Mouse (Mus musculus) forebrain, embryonic 11.5 days (tissue): ENCODE data around the gene Ppard. TPM values are rescaled to one million over a fixed set of nuclear protein-coding genes. Genes with fewer than 3 reads are reported as not detected.

Experiments
- ATAC-seq: fragments of 200-750 bp; cut with Nextera tagmentation; replicated peaks from 2 replicates; pipeline ENCODE4 v1.8.0; 2017; ENCODE audit warnings: moderate TSS enrichment; ENCODE audit not compliant: low FRiP score
- DNase-seq: peaks from one replicate; pipeline ENCODE4 v3.0.0-alpha.2; 2017; ENCODE audit warnings: low spot score
- H3K27ac ChIP-seq: fragments of 300-500 bp; sonication (generic); 2 replicates; pipeline ENCODE4 v1.5.1; 2014; ENCODE audit warnings: low read depth, low read length
- H3K27me3 ChIP-seq: fragments of 300-500 bp; sonication (generic); 2 replicates; pipeline ENCODE4 v1.6.1; 2014; ENCODE audit warnings: mild to moderate bottlenecking, low read length, mixed read lengths; ENCODE audit not compliant: control insufficient read depth, insufficient read depth
- H3K36me3 ChIP-seq: fragments of 300-500 bp; sonication (generic); 2 replicates; pipeline ENCODE4 v1.6.1; 2014; ENCODE audit warnings: mild to moderate bottlenecking, low read length, moderate library complexity, mixed read lengths; ENCODE audit not compliant: control insufficient read depth, insufficient read depth
- H3K4me1 ChIP-seq: fragments of 300-500 bp; sonication (generic); replicated peaks from 2 replicates; pipeline ENCODE4 v1.6.1; 2014; ENCODE audit warnings: low read length, mixed read lengths; ENCODE audit not compliant: control insufficient read depth, insufficient read depth
- H3K4me2 ChIP-seq: fragments of 300-500 bp; sonication (generic); 2 replicates; pipeline ENCODE4 v1.6.1; 2014; ENCODE audit warnings: low read depth, mild to moderate bottlenecking, low read length, moderate library complexity, mixed read lengths; ENCODE audit not compliant: severe bottlenecking
- H3K4me3 ChIP-seq: fragments of 300-500 bp; sonication (generic); 2 replicates; pipeline ENCODE4 v1.5.1; 2014; ENCODE audit warnings: low read depth, low read length
- H3K9ac ChIP-seq: fragments of 300-500 bp; sonication (generic); 2 replicates; pipeline ENCODE4 v1.6.1; 2014; ENCODE audit warnings: low read length
- H3K9me3 ChIP-seq: fragments of 300-500 bp; sonication (generic); 2 replicates; pipeline ENCODE4 v1.6.1; 2016; ENCODE audit warnings: low read length, mixed read lengths; ENCODE audit not compliant: control insufficient read depth
- WGBS: fragments of 180-500 bp; shearing (Covaris S2); extraction: QIAGEN DNeasy Blood & Tissue Kit; methylation state at CpG from one replicate; pipeline ENCODE4 v1.1.7; 2014; 5-methylcytosine and 5-hydroxymethylcytosine counted together
- polyA plus RNA-seq: library from polyadenylated mRNA; unstranded; fragments of >200 nt; fragmentation: Nextera tagmentation; extraction: Ambion mirVana; gene quantifications from 2 replicates; pipeline ENCODE4 v1.2.1, GENCODE M21; 2014

Ppard gene
- polyA plus RNA-seq, 1 experiment from 2014 or later = 1.4 TPM

DNA sequence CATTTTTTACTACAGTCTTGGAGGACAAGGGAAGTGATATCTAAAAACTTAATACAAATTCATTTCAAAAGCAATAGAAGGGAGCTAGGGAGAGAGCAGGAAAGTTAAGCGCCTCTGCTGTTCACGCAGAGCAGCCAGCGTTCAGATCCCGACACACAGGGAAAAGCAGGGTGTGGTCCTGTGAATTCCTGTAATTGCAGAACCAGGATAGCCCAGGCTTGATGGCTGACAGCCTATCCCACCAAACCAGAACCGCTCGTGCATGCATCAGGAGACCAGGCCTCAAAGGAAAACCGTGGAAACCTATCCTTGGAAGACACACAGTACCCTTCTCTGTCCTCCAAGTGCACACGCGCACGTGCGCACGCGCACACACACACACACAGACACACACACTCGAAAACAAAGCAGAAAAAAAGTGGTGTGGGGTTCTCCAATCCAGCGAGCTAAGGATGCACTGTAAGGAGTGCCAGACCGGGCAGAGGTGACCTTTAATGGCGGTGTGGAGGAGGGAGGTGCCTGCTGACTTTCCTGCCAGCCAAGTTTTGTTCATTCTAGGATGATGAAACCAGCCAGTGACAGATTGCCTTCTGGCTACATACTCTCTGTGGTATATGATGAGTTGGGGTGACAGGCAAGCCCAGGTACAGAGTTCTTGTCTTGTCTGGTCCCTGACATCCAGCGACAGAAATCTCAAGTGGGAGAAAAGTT lies 1.3 kb upstream of the Ppard start:
- no peaks in the 10 kb centered on the region for H3K27me3 ChIP-seq
- 85% methylated on average over 18 of the region's 18 CpGs for WGBS
- ATAC-seq = no peak
- no peaks in the 10 kb centered on the region for H3K9me3 ChIP-seq
- DNase-seq = no peak
- H3K36me3 ChIP-seq = no peaks in the 10 kb centered on the region
- H3K4me2 ChIP-seq = no peak overlapping the region
- H3K9ac ChIP-seq = no peak overlapping the region
- H3K4me3 ChIP-seq = no peak overlapping the region
- no peaks in the 10 kb centered on the region; the same call in 1 of the 2 replicates for H3K4me1 ChIP-seq
- H3K27ac ChIP-seq = no peak overlapping the region

DNA sequence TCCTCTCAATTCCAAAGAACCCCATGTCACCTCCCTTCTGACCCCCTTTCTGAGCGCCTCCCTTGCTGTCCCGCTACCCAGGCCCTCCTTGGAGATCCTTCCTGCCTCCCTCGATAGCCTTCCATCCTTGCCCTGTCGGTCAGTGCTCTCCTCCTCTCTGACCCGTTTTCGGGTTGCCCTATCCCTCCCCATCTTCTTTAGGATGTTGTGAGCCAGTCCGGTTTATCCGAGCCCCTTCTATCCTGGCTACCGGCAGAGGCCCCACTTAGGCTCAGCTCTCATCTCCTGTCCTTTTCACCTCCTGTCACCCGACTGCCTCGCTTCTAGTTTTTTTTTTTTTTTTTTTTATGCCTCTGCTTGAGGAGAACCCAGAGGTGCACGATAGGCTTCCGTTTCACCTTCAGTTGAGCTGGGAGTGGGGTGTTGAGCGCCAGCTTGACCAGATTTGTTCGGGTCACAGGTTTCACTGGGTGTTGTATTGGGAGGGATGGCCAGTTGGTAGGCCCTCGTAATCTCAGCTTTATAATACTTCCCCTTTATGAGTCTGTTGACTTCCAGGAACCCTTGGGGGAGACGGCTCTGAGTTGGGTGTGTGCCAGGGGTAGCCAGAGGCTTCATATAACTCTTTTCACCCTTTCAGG lies 711 bp downstream of the Ppard start:
- no peak for DNase-seq
- Histone ChIP-seq H3K27me3 (no peaks in the 10 kb centered on the region), H3K9ac (peak overlapping the region; percentile 77), H3K4me1 (no peaks in the 10 kb centered on the region; the same call in 1 of the 2 replicates), H3K36me3 (no peaks in the 10 kb centered on the region), H3K4me2 (peak overlapping the region; percentile 62), H3K27ac (no peak overlapping the region), H3K4me3 (peak overlapping the region; percentile 69), H3K9me3 (no peaks in the 10 kb centered on the region)
- WGBS = 5% methylated on average over 17 of the region's 17 CpGs
- no peak for ATAC-seq

DNA sequence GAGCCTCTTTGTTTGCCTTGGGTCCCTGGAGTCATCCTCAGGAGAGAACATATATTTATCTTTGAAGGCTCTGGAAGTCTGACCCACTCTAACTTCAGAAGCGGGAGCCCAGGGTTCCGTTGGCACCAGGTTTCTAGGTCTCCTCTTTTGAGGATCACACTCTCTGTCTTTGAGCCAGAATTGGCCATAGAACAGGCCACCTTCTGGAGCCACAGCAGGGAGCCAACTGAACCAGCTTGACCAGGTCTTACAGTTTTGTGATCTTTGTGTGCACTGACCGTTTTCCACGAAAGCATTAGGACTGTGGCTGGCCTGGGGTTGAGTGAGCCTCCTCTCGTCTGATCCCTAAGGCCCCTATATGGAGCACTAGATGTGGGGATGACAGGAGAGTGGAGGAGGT lies 2.1 kb downstream of the Ppard start:
- Histone ChIP-seq H3K9me3 (no peaks in the 10 kb centered on the region), H3K27ac (no peak overlapping the region), H3K27me3 (no peaks in the 10 kb centered on the region), H3K9ac (no peak overlapping the region), H3K4me1 (no peaks in the 10 kb centered on the region; the same call in 1 of the 2 replicates), H3K36me3 (no peaks in the 10 kb centered on the region), H3K4me3 (no peak overlapping the region), H3K4me2 (no peak overlapping the region)
- DNase-seq (no peak), ATAC-seq (no peak)
- WGBS = 89% methylated on average over 5 of the region's 5 CpGs

DNA sequence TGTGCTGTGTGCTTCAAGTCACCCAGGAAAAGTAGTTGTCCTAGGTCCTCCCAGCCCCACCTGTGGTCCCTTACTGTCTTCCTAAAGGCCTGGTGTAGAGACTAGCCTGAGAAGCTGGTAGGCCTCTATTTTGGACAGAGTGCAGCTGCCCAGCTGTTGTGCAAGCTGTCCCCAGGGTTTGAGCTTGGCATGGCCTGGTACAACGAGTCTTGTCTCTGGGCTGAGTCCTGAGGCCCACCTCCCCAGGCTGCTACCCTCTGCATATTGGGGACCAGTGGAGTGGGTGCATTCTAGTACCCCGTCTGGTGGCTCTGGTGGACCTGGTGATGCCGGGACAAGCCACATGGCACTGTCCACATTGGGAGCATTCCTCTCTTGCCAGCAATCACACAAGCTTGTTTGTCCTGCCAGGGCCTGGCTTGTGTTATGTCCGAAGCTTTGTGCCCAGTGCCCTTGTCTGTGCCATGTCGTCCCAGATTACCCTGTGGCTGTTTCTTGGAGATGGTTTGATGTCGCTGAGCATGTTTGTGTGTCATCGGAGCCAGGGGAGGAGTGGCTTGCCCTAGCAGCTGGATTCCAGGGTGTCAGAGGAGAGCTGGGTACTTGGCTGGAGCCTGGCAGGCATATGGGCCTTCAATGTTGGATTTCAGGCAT lies 3.6 kb downstream of the Ppard start:
- Histone ChIP-seq H3K4me1 (no peaks in the 10 kb centered on the region; the same call in 1 of the 2 replicates), H3K4me3 (no peak overlapping the region), H3K9me3 (no peaks in the 10 kb centered on the region), H3K36me3 (no peaks in the 10 kb centered on the region), H3K4me2 (no peak overlapping the region), H3K27ac (no peak overlapping the region), H3K27me3 (no peaks in the 10 kb centered on the region), H3K9ac (no peak overlapping the region)
- WGBS = 77% methylated on average over 7 of the region's 7 CpGs
- ATAC-seq = no peak
- no peak for DNase-seq

DNA sequence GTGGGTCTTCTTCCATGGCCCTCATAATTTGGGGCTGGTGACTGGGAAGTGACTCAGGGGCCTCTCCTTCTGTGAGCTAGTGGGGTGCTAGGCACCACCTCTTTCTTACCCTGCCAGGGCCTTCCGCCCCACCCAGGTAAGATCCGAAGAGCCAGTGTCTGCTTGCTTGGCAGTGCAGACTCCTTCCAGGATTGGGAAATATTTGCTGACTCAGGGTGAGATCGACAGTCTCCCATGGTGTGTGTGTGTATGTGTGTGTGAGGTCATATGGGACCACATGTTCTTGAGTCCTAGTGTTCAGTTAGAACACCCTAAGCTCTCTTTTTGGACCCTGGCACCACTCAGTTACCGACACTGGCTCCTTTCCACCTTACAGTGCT lies 4.1 kb downstream of the Ppard start:
- DNase-seq (no peak), ATAC-seq (no peak)
- Histone ChIP-seq H3K27ac (no peak overlapping the region), H3K4me2 (no peak overlapping the region), H3K9me3 (no peaks in the 10 kb centered on the region), H3K4me3 (no peak overlapping the region), H3K4me1 (no peaks in the 10 kb centered on the region; the same call in 1 of the 2 replicates), H3K9ac (no peak overlapping the region), H3K27me3 (no peaks in the 10 kb centered on the region), H3K36me3 (no peaks in the 10 kb centered on the region)
- WGBS = 91% methylated on average over 4 of the region's 4 CpGs

DNA sequence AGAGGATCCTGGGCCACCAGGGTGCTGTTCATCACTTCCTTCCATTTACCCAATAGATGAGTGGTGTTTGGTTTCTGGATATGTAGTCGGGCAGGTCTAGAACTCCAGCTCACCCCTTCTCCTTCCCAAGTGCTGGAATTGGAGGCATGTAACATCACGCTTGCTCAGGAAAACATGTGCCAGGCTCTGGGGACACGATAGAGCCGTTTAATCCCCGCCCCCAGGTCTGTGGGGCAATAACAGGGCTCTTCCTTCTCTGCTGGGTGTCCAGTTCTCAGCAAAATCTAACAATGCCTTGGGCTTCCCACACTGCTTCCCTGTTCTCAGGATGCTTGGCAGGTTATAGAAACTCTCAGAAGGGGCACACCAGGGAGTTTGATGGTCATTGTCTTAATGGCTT lies 4.9 kb downstream of the Ppard start:
- Histone ChIP-seq H3K4me1 (no peaks in the 10 kb centered on the region; the same call in 1 of the 2 replicates), H3K4me2 (no peak overlapping the region), H3K27me3 (no peaks in the 10 kb centered on the region), H3K9ac (no peak overlapping the region), H3K4me3 (no peak overlapping the region), H3K9me3 (no peaks in the 10 kb centered on the region), H3K27ac (no peak overlapping the region), H3K36me3 (no peaks in the 10 kb centered on the region)
- DNase-seq (no peak), ATAC-seq (no peak)
- WGBS = 72% methylated on average over 5 of the region's 5 CpGs

DNA sequence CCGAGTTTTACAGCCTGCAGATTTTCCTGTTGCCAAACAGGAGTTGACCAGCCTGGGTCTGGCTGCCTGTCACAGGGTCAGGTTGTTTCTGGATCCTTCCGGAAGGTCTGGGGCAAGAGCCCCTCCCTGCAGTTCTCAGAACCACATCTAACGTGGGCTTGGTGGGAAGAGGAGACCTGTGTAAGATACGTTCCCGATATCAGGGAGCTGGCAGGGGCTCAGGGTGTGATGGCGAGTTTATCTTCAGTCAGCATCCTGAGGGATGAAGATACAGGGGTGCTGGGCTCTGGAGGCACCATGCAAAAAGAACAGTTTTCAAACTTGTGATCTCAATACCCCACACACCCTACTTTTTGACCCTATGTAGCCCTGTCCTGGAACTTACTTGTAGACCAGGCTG lies 5.4 kb downstream of the Ppard start:
- Histone ChIP-seq H3K9ac (no peak overlapping the region), H3K4me3 (no peak overlapping the region), H3K9me3 (no peaks in the 10 kb centered on the region), H3K27ac (no peak overlapping the region), H3K4me2 (no peak overlapping the region), H3K27me3 (no peaks in the 10 kb centered on the region), H3K4me1 (no peaks in the 10 kb centered on the region; the same call in 1 of the 2 replicates), H3K36me3 (no peaks in the 10 kb centered on the region)
- no peak for ATAC-seq
- 74% methylated on average over 6 of the region's 6 CpGs for WGBS
- DNase-seq = no peak

DNA sequence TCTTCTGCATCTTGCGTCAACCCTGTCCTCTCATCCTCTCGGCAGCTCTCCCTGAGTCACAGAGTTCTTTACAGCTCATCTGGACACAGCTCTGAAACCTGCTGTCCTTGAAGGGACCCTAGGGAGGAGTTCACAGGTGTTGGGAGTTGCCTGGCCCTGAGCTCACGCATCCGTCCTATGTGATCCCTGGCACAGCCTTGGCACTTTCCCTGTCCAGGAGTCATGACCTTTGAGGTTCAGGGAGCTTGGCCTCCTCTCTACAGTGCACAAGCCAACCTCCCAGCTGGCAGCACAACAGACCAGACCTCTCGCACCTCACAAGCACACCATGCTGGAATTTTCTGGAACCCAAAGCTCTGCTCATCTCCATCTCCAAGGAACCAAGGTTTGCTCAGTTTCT lies 8.3 kb downstream of the Ppard start:
- Histone ChIP-seq H3K36me3 (no peaks in the 10 kb centered on the region), H3K4me3 (no peak overlapping the region), H3K4me2 (no peak overlapping the region), H3K9me3 (no peaks in the 10 kb centered on the region), H3K27ac (no peak overlapping the region), H3K4me1 (no peaks in the 10 kb centered on the region), H3K9ac (no peak overlapping the region), H3K27me3 (no peaks in the 10 kb centered on the region)
- ATAC-seq (no peak), DNase-seq (no peak)
- 95% methylated on average over 5 of the region's 5 CpGs for WGBS
